17 mouse cellular contexts compared by ENCODE assay signal in the genomic region with DNA sequence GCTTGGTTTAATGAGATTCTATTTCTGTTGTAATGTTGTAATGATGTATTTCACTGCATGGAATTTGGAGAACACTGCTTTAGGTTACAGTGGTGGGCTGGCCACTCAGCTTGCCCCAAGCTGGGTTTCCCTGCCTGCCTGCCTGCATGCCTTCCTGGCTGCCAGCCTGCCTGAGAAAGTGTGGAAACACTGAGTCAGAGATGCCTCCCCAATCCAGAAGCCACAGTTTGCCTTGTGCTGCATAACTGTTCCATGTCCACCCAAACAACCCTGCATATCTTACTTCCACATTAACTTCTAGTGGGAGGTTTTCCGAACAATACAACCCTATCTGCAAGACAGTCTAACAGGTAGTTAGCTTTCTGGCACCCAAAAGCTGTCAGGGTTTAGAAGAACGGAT.
DNase-seq lines count a peak whose midpoint lies in the region; ATAC-seq and TF ChIP-seq lines count a peak whose summit lies in the region.
"Had no signal": no experiment of that assay in that cellular context is flagged by ENCODE, and none has a peak within 500 bp of the region (broad histone marks: within the 10 kb centered on the region; RNA-seq: fewer than 3 reads in every experiment).

No protein-coding gene starts in this region.

- in situ Hi-C loops in Patski (cut with MboI; ENCODE audit: low pct_unique_long_range_greater_than_20kb): loop anchor here (25.0 kb wide), 1 partner anchor 238 kb away; no protein-coding TSS in a partner anchor

- no peaks in the 10 kb centered on the region for H3K27me3 ChIP-seq in Patski
- H3K27me3 ChIP-seq: hindbrain, embryonic 12.5 days; intestine, embryonic 15.5 days; kidney, embryonic 15.5 days; liver, embryonic 12.5 days had no signal

- no peak for TF ChIP-seq CTCF in Patski (IDR thresholded peaks at IDR 0.05)

- DNase-seq in 3134 (ENCODE audit: extremely low read depth, insufficient read length, low spot score) (peak; percentile 79), 3T3-L1 (ENCODE audit: low read depth, low spot score) (peak; percentile 82), Patski (ENCODE audit: low read depth, low spot score) (no peak)
- DNase-seq in cerebellum, postnatal 14 days: no peak
- no peak for DNase-seq in embryo, embryonic 10.5 days (ENCODE audit: low spot score)
- no peak for DNase-seq in layer of hippocampus, adult 8-10 months (ENCODE audit: low spot score in 2 of 2)
- DNase-seq: cerebellum, postnatal 25 days; gastrocnemius, postnatal 14 days; heart, postnatal 10 days; lung, embryonic 14.5 days; midbrain, embryonic 14.5 days; right cerebral cortex, postnatal 14 days had no signal

- CTCF ChIA-PET in Patski (lab: Charles Lee): interaction anchor here (1.2 to 1.5 kb wide), 3 partner anchors 9 to 12 kb away, joined by 3 read pairs; no protein-coding TSS in a partner anchor

- POLR2A ChIA-PET in Patski (lab: Charles Lee): no interaction called here

- peak; percentile 58 for ATAC-seq in Patski
- ATAC-seq in megakaryocyte, adult 5-6 weeks (ENCODE audit: poor library complexity, severe bottlenecking): peak; percentile 32
- ATAC-seq: intestine, embryonic 15.5 days; liver, embryonic 12.5 days had no signal

Comparison
In these comparisons a context has a peak if more than half of its experiments do, and no peak if none do; other contexts are left out.
1. DNase-seq: peak in 3134 (single experiment) and 3T3-L1 (single experiment); none in Patski (single experiment), cerebellum, postnatal 14 days (0 of 2), embryo, embryonic 10.5 days (single experiment) and layer of hippocampus, adult 8-10 months (0 of 2).